In genomic region chr3:105958974-105959580, GRCm38 (mm10) we compare ENCODE assay signal across 8 mouse cellular contexts. TPM values are rescaled to one million over a fixed set of nuclear protein-coding genes. Genes with fewer than 3 reads are reported as not detected.
A peak's percentile ranks its signal among the peaks of the same experiment; 100 is the strongest.
DNase-seq lines count a peak whose midpoint lies in the region; ATAC-seq and TF ChIP-seq lines count a peak whose summit lies in the region.

Gene Wdr77, plus strand, starts transcription at chr3:105959369.

- H3K27ac ChIP-seq in gastrocnemius, adult 2 months: peak within 1 kb of the TSS; percentile 100
- H3K27ac ChIP-seq in hindbrain, postnatal 0 days: peak within 1 kb of the TSS; percentile 94
- H3K27ac ChIP-seq in left cerebral cortex, adult 2 months: peak within 1 kb of the TSS; percentile 98

- peak within 1 kb of the TSS; percentile 94 for H3K9ac ChIP-seq in hindbrain, postnatal 0 days (replicated peaks; ENCODE audit: low read length)

- under 1% methylated on average over 51 of the region's 52 CpGs for WGBS in hindbrain, postnatal 0 days

- ATAC-seq in common myeloid progenitor, adult 5-6 weeks (replicated peaks; ENCODE audit: low read depth, poor library complexity, severe bottlenecking): peak; percentile 93
- ATAC-seq in hindbrain, postnatal 0 days: peak; percentile 98
- peak; percentile 90 for ATAC-seq in megakaryocyte, adult 5-6 weeks (ENCODE audit: poor library complexity, severe bottlenecking)

- DNase-seq in ZHBTc4 (ENCODE audit: low read depth, low spot score): peak; percentile 99
- DNase-seq in gastrocnemius, adult 2 months: peak; percentile 97
- DNase-seq in hindbrain, postnatal 0 days (ENCODE audit: low spot score): peak; percentile 99
- DNase-seq in left cerebral cortex, adult 2 months (ENCODE audit: extremely low spot score in 1 of 2, low spot score in 2 of 2): peak; percentile 91 to 94
- peak; percentile 95 to 96 for DNase-seq in right cerebral cortex, adult 2 months (ENCODE audit: low spot score in 2 of 2)
- peak; percentile 95 for DNase-seq in urinary bladder, postnatal 14 days (ENCODE audit: low spot score)

- H3K4me1 ChIP-seq in hindbrain, postnatal 0 days (ENCODE audit: insufficient read depth, low read length): peaks cover 19% of the 10 kb centered on the region

- H3K4me3 ChIP-seq in gastrocnemius, adult 2 months: peak within 1 kb of the TSS; percentile 99
- H3K4me3 ChIP-seq in hindbrain, postnatal 0 days (ENCODE audit: low read length): peak within 1 kb of the TSS; percentile 81
- peak within 1 kb of the TSS; percentile 98 for H3K4me3 ChIP-seq in left cerebral cortex, adult 2 months

- no peak for TF ChIP-seq CTCF in gastrocnemius, adult 2 months (IDR thresholded peaks at IDR 0.05)
- TF ChIP-seq CTCF in hindbrain, postnatal 0 days (IDR thresholded peaks at IDR 0.05; ENCODE audit: low read depth): no peak
- no peak for TF ChIP-seq CTCF in left cerebral cortex, adult 2 months (IDR thresholded peaks at IDR 0.05)

- H3K36me3 ChIP-seq in hindbrain, postnatal 0 days (ENCODE audit: insufficient read depth, low read length): peaks cover 28% of the 10 kb centered on the region

- H3K27me3 ChIP-seq in hindbrain, postnatal 0 days (ENCODE audit: insufficient read depth, low read length): no peaks in the 10 kb centered on the region

- H3K4me2 ChIP-seq in hindbrain, postnatal 0 days (ENCODE audit: low read depth, low read length): peak within 1 kb of the TSS; percentile 80

- intact Hi-C loops in gastrocnemius, adult 2 months (cut with DNase I): loop anchor here (5.0 to 10.0 kb wide), 2 partner anchors 272 to 1514 kb away; partner anchors contain the start of gene Ddx20
- intact Hi-C loops in left cerebral cortex, adult 2 months (cut with DNase I): loop anchor here (2.0 kb wide), 1 partner anchor 272 kb away; the partner anchor contains the start of gene Ddx20

- no peaks in the 10 kb centered on the region for H3K9me3 ChIP-seq in hindbrain, postnatal 0 days (ENCODE audit: low read length)

RNA-seq across cellular contexts. Expression of gene Wdr77, which starts in this region (rescaled TPM):
- 37.1 and 50.5 TPM in 2 replicates for total RNA-seq in common myeloid progenitor, adult 5-6 weeks (2017)
- total RNA-seq in gastrocnemius, adult 2 months (2021): 10 to 100 TPM; 29.4 to 30.5 TPM
- total RNA-seq in hindbrain, postnatal 0 days (2014; rRNA removed): 66.7 and 70.7 TPM in 2 replicates
- polyA plus RNA-seq in hindbrain, postnatal 0 days (2015; fragmentation: Nextera tagmentation; extraction: Ambion mirVana): 85.1 and 88.0 TPM in 2 replicates
- total RNA-seq in left cerebral cortex, adult 2 months (2021): 10 to 100 TPM; 50.1 to 50.2 TPM
- 22.3 and 23.0 TPM in 2 replicates for total RNA-seq in megakaryocyte, adult 5-6 weeks (2015)
- 11.8 and 14.0 TPM in 2 replicates for total RNA-seq in megakaryocyte, adult 5-6 weeks (2017)

Comparison
In these comparisons a context has a peak if more than half of its experiments do, and no peak if none do; other contexts are left out.
1. Peak in every context shown above with its lines: DNase-seq, ATAC-seq, H3K4me3 ChIP-seq and H3K27ac ChIP-seq.